Mouse (Mus musculus) yolk sac, embryonic 10.5 days (tissue): Measurements from ENCODE around the gene Psma4.
"Not testable (repeated sequence)": the region's sequence is repeated elsewhere in the genome, so short reads cannot be mapped to it uniquely, and the experiment has no call there.

Experiments used
- DNase-seq: peaks from one replicate; pipeline ENCODE4 v3.0.0-alpha.2; 2017; ENCODE audit warnings: low spot score

Gene Psma4

DNA sequence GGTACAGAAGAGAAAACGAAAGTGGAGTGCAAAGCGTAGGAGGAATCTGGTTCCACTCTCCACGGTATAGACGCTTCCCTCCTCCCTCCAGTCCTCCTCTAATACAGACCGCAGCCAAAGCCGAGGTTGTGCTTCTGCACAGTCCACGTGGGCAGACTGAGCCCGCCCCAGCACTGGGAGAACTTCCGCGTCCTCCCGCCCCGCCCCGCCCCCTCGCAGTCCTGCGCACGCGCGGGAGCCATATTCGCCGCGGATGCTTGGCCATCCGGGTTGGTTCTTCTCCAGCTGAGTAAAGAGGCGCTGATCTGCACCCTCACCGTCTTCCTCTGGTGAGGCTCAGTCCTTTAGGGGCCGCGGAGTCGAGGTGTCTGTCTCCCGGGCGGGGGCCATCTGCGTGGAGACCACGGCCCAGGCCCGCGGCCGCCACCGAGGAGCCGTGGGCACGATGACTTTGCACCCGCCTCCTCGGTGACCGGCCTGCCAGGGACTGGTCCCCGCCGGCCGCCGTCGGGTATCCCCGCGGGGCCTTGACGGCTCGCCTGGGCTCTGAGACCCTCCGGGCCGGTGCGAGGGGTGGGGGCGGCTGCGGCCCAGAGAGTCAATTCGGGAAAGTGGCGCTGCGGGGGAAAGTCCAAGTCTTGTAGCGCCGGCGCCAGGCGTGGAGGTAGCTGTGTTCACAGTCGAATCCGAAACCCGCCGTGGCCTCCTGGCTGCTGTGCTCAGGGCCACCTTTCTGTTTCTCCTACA, at the start of gene Psma4, which contains the start of gene AY074887:
Gene Psma4 (plus strand): TSS at position 216 of the 747 bp plus-strand sequence.
Gene AY074887 (minus strand): TSS at position 424 of the 747 bp plus-strand sequence.
- peak; percentile 97 for DNase-seq

DNA sequence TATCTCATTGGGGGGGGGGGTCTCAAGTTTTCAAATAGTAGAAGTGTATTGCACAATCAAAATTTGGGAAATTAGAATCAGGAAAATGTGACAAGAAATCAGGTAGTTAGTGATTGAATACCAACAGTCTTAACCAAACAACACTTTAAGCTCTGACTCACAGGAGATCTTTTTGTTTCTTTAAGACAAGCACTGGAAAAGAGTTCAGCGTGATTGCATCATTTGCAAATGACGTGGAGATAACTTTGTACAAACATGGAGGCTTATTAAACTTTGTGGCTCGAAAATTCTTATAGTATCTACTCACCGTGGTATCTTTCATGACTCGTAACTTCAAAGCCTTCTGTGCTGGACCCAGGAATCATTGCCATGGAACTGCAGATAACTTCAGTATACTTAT, 41.1 kb upstream of the Psma4 start:
- no peak for DNase-seq

DNA sequence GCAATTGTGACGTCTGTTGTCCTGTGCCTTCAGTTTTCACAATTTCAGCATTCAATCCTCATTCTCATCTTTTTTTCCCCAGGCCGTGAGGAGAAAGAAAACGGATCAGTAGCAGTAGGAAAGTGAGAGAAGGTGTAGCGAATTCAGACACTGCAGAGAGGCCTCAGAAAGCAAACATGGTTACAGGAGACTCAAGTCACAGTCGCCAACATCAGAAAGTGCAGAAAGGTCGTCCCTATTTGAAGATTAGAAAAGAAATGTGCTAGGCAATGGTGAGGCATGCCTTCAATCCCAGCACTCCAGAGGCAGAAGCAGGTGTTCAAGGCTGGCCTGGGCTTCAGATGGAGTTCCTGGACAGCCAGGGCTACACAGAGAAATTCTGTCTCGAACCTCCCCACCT, 35.0 kb upstream of the Psma4 start:
- no peak for DNase-seq

DNA sequence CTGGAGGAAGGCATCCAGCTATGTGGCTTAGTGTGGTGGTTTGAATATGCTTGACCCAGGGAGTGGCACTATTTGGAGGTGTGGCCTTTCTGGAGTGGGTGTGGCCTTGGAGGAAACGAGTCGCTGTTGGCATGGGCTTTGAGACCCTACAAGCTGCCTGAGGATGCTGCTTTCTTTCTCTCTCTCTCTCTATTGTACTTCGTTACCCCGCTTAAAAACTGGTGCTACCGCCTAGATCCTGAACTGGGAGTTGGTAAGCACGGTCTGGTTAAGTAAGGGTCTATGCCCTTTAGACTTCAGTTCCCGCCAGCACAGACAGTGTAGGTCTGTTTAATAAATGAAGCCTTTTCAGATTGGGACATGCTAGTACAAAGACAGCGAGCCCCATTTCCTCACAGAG, 34.2 kb upstream of the Psma4 start:
- no peak for DNase-seq

DNA sequence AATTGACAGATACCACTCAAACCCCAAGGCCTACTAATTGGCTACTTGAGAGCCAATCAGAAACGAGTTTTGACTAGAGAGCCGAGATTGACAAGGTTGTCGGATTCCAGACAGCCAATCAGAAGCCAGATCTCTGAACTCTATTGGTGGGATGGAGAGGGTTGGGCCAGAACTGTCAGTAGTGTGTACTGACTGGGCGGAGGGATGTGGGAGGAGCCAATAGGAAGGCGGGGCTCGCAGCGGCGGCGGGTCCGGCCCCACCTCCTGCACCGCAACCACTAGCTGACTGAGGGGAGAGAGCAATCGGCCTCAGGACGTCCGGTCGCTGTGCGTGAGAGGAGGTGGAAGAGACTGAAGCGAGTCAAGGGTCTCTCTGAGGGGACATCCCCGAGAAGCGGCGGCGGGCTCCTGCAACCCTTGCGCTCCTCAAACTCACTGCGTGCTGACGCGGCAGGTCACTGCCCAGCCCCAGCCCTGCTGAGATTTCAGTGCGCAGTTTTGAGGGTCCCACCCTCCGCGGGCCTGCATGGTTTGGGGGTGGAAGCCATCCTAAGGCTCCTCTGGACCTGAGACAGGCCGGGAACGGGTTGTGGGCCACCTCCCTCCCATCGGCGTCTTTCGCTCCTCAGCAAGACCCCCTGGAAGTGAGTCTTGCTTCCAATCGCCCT, 33.4 kb upstream of the Psma4 start, which contains the start of gene Hykk:
Gene Hykk (plus strand): TSS at position 274 of the 668 bp plus-strand sequence.
- DNase-seq = peak; percentile 91

DNA sequence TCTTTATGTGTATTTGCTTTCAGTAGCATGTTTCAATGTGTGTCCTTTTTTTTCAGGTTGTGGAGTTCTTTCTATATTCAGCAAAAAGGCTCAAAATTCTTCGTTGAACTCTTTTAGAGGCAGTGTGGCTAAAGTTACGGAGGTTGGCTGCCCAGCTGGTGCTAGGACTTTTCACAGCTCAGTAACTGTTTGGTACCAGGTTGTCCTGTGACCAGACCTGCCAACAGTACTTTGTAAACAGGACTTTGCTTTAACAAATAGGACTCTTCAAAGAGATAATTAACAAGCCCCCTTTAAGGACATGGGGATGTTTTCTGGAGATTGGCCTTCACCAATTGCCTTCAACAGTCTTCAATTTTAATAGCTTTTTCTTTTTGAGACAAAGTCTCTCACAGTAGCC, 32.4 kb upstream of the Psma4 start:
- peak; percentile 22 for DNase-seq

DNA sequence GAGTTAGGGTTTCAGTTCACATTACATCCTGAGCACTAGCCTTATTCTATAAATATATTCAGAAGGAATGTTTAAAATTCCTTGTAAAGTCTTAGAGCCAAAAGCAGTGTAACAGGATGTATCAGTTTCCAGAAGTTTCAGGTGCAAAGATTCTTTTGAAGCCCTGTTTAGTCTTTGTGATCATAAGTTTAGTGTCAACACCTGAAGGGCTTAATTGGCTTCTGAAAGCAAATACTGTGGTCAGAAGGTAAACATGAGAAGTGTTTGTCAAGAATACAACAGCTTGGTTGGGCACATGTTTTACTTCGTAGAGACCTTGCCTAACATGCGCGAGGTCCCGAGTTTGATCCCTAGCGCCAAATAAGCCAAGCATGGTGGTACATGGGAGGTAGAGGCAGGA, 31.8 kb upstream of the Psma4 start:
- DNase-seq = peak; percentile 5

DNA sequence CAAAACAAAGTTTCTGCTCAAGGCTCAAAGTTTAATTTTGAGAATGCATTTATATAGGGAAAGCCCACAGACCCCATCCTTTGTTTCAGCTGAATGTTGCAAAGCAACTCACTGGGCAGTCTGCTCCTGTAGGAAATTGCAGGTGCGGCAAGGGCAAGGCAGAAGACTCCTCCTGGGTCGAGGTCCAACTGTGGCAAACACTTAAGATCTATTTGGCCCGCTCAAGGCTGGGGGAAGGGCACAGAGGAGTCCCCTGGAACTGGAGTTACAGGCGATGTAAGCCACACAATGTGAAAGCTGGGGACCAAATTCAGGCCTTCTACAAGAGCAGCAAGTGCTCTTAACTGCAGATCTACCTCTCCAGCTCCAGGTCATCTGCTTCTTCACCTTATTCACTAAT, 30.6 kb upstream of the Psma4 start:
- peak; percentile 20 for DNase-seq

DNA sequence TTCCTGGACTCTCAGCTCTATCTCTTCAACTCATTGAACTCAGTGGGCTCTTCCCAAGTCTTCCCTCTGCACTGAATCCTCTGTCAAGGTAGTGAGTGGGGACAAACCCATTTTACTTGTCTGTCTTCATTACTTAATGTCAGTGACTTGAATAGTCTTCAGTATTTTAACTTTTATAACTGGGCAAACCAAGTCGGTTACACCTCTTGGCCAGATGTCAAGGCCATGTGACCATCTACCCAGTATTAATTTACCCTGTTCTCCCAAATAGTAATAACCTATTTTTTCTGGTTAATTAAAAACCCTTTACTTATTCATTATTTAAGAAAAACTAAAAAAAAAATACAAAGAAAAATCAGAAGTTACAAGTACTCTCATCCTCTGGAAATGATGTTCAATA, 19.8 kb upstream of the Psma4 start:
- DNase-seq = no peak

DNA sequence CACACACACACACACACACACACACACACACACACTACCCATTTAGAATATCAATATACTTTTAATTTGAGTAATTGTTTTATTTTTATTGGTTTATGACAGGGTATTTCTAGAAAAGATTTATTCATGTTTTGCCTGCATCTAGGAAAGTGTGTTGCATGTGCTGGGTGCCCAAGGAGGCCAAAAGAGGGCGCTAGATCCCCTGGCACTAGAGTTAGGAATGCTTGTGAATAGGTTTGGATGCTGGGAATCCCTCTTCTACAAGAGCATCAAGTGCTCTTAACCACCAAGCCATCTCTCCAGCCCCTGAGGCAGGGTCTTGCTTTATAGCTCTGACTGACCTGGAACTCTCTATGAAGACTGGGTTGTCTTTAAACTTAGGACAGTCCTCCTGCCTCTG, 18.8 kb upstream of the Psma4 start:
- no peak for DNase-seq

DNA sequence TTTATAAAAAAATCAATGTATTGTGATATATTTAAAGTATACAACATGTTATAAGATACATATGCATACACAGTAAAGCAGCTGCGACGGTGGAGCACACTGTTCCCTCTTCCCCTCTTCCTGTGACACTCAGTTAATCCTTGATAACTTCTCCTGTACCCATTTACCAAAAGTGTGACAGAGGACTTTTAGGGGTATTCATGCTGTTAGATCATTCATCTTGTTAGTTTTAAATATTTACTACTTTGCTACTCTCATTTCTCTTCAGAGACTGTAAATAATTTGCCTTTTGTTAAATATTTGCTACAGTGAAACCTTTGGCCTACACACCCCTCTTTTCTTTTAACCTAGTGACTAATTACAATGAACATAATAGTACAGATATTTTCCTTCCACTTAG, 18.2 kb upstream of the Psma4 start:
- DNase-seq = no peak

DNA sequence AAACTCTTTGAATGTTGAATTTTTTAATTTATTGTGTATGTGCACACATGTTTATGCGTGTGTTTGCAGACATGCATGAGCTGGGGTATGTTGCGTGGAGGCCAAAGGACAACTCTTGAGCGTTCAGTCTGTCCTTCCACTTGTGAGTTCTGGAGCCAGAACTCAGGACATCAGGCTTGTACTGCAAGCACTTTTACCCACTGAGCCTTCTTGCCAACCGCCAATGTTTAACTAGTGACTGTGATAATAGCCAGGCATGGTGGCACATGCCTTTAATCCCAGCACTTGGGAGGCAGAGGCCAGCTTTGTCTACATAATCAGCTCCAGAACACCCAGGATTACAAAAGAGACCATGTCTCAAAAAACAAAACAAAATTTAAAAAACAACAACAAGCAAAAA, 8.5 kb upstream of the Psma4 start:
- no peak for DNase-seq

DNA sequence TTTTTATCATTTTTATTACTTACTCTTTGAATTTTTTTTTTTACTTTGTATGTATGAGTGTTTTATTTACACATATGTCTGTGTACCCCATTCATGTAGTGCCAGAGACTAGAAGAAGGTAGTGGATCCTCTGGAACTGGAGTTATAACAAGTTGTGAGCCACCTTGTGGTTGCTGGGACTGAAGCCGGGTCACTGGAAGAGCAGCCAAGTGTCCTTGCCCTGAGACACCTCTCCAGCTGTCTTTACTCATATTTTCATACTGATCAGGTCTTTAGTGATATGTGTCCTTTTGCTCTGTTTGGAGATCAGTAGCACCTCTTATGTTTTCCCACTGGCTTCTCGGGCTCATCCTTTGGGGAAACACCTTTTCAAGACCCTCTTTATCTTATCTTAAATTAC, 6.1 kb upstream of the Psma4 start:
- DNase-seq = no peak

DNA sequence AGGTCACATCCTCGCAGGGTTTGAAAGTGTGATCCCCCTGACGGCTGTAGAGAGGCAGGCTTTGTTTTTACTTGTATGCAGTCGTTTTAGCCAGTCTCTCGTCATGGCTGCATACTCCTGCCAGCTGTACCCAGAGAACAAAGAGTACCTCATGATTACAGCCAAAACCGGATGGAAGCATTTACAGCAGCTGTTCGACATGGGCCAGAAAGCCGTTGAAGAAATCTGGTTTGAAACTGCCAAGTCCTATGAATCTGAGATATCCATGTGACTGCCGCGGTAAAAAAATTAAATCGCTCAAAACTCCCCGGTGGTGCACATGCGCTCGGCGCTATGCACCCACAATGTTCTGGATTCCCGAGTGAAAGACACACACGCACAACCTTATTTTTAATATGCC, 4.3 kb upstream of the Psma4 start:
- no peak for DNase-seq

DNA sequence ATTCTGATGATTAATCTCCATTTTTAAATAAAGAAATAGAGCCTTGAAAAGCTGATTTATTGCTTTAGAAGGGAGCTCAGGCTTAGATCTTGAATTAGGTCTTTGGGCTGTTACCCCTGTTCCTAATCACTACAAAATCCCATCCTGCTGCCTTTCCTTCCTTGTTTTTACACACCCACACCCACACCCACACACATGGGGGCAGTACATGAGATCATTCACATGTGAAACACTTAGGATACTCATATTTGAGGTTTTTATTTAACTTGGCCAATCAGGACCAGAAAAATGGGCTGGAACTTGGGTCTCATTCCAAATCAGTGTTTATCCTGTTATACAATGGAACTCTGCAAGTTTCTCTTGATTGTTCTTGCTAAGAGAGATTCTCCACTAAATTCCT, 1.1 kb upstream of the Psma4 start:
- DNase-seq = no peak

DNA sequence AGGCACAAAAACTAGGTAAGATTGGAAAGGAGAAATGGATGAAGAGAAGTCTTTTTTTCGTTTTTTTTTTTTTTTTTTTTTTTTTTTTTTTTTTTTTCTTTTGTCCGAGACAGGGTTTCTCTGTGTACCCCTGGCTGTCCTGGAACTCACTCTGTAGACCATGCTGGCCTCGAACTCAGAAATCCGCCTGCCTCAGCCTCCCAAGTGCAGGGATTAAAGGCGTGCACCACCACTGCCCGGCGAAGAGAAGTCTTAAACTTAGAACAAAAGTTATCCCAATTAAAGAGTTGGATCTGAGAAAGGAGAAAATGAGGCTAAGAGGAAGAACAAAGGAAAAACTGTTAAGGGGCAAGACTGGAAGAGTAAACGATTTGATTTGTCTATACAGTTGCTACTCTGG, 428 bp upstream of the Psma4 start:
- DNase-seq = not testable (repeated sequence)

DNA sequence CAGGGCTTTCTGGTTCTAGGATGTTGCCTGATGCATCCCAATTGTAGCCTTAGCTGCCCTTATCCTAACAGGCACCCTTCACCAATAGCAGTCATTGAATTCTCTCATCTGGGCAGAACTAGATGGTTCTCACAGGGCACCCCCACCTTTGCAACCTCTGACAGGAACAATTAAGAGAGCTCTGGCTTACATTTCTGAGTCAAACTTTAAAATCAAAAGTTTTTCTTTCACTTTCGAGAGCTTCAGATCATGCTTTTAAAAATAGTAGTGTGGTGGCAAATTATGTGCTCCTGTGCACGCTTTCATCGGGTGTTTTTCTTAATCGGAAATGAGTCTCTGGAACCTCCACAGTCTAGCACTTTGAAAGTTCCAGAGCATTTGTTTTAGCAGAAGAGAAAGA, 10.5 kb downstream of the Psma4 start:
- DNase-seq = no peak

DNA sequence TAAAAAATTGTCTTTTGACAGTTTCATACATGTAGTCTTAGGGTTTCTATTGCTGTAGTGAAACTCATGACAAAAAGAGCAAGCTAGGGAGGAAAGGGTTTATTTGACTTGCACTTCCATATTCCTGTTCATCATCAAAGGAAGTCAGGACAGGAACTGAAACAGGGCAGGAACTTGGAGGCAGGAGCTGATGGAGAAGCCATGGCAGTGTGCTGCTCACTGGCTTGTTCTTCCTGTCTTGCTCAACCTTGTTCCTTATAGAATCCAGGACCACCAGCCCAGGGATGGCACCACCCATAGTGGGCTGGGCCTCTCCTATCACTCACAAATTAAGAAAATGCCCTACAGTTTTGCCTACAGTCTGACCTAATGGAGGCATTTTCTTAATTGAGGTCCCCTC, 13.1 kb downstream of the Psma4 start:
- no peak for DNase-seq

DNA sequence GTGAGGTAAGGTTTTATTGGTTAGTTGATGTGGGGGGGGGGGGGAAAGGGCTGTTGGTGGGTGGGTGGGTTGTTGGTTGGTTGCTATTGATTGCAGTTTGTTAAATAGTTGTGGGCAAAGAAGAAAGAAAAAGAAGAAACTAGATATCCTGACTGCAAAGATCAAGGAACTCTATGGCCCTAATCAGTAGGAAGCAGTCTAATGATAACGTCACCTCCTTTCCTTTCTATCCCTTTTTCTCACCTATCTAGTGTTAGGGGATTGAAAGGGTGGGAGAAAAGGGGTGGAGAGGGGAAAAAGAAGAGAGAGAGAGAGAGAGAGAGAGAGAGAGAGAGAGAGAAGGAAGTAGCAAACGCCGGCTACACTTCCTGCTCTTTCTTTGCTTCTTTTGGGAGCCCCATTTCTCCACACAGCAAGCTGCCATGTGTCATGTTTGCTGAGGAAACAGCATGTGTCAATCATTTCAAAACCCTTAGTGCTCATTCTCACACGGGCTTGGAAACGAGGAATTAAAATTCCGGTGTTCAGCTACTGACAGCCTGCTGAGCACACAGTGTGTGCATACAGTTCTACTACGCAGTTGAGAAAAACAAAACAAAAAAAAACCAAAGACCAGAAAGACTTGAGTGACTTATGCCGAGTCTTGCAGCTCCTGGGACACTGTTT, 19.5 kb downstream of the Psma4 start:
- DNase-seq = no peak

DNA sequence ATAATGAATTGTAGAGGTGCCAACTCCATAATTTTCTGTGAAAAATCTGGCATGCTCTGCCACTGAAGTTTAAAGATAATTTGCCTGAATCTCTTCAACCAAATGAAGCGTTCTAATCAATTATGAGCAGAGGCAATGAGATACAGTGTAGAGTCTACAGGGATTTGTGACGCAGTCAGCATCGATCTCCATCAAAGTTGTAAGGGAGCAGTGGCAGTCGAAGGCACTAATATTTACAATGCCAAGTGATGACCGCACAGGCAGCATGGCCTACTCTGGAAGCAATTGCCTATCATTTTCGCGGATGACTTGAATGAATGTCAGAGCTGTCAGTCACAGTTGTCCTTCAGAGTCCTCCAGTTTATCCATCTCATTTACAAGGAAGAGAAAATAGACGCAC, 30.1 kb downstream of the Psma4 start, which contains the start of gene Chrna5:
Gene Chrna5 (plus strand): TSS at position 207 of the 400 bp plus-strand sequence.
- DNase-seq = no peak

DNA sequence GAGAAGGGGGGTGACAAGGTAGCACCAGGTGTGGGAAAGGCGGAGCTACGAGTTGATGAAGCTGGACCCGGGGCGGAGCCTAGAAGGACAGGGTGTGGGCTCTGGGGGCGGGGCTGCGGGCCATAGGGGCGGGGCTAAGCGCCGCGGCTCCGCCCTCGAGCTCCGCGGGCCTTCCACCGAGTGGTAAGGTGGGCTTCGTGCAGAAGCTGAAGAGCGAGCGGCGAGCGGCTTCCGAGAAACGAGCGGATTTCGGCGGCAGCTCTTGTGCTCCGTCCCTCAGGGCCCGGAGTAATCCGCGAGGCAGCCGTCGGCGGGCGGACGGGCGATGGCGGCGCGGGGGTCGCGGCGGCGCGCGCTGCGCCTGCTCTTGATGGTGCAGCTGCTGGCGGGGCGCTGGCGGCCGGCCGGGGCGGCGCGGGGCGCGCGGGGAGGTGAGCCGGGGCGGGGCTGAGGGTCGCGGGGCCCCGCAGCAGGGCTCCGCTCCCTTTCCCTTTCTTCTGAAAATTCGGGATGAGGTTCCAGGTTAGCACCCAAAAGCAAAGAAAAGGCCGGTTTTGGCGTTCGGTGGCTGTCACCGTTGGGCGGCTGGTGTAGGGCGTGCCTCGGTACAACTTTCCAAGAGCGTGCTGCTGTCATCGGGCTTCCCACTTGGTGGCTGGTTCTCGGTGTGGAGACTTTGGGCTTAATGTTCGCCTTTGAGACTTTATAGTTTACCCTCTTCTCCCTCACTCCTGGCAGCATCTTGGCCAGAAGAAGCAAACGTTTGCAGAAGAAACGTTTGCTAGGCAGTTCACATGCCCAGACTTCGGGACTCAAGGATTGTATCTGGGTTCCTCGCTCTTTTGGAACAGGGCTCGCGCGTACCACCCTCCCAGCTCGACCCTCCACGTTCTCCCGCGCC, 31.0 kb downstream of the Psma4 start:
- peak; percentile 78 for DNase-seq

DNA sequence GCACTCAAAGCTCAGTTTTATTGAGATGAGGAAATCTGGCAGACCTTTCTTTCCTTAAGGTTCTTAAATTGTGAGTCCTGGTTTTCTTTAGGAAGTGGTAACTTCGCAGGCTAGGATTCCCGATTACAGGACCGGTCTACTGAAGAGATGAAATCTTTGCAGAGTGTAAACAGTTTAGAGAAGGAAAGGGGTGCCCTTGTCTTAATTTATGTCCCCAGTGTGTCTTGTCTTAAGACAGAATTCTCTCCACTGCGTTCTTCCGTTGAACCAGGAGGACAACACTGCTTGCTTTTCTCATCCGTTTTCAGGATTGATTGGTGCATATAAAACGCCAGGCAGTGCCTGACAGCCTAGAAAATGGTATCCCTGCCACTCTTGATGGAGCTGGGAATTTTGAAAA, 31.8 kb downstream of the Psma4 start:
- no peak for DNase-seq
